Mouse (Mus musculus): ENCODE data around the gene Apbb2.

Apbb2 gene

GRCm38 (mm10) chr5:66384806-66385446, 233.7 kb downstream of the Apbb2 start:
- DNase-seq (ENCODE audit: low read depth, low spot score): peak; percentile 68

- no peak for DNase-seq (ENCODE audit: low read depth, low spot score)
Measured at GRCm38 (mm10) chr5:66384114-66384513, 234.5 kb downstream of the Apbb2 start.

- DNase-seq (ENCODE audit: low read depth, low spot score): no peak
Measured at GRCm38 (mm10) chr5:66382111-66382510, 236.5 kb downstream of the Apbb2 start.

GRCm38 (mm10) chr5:66378968-66379367, 239.6 kb downstream of the Apbb2 start:
- no peak for DNase-seq (ENCODE audit: low read depth, low spot score)

GRCm38 (mm10) chr5:66376589-66377270, 241.9 kb downstream of the Apbb2 start:
- DNase-seq (ENCODE audit: low read depth, low spot score): peak; percentile 69

- no peak for DNase-seq (ENCODE audit: low read depth, low spot score)
Measured at GRCm38 (mm10) chr5:66374413-66374812, 244.2 kb downstream of the Apbb2 start.

- no peak for DNase-seq (ENCODE audit: low read depth, low spot score)
Measured at GRCm38 (mm10) chr5:66373515-66374164, 244.9 kb downstream of the Apbb2 start.

- DNase-seq (ENCODE audit: low read depth, low spot score): peak; percentile 50
Measured at GRCm38 (mm10) chr5:66371131-66371530, 247.5 kb downstream of the Apbb2 start.

- DNase-seq (ENCODE audit: low read depth, low spot score): peak; percentile 74
Measured at GRCm38 (mm10) chr5:66368966-66369365, 249.6 kb downstream of the Apbb2 start.

- DNase-seq (ENCODE audit: low read depth, low spot score): no peak
Measured at GRCm38 (mm10) chr5:66367641-66368040, 250.9 kb downstream of the Apbb2 start.

GRCm38 (mm10) chr5:66363274-66364261, 255.0 kb downstream of the Apbb2 start:
- no peak for DNase-seq (ENCODE audit: low read depth, low spot score)

GRCm38 (mm10) chr5:66360739-66361138, 257.8 kb downstream of the Apbb2 start:
- no peak for DNase-seq (ENCODE audit: low read depth, low spot score)

- DNase-seq (ENCODE audit: low read depth, low spot score): peak; percentile 33
Measured at GRCm38 (mm10) chr5:66359742-66360423, 258.7 kb downstream of the Apbb2 start.

GRCm38 (mm10) chr5:66355147-66355546, 263.4 kb downstream of the Apbb2 start:
- peak; percentile 51 for DNase-seq (ENCODE audit: low read depth, low spot score)

- no peak for DNase-seq (ENCODE audit: low read depth, low spot score)
Measured at GRCm38 (mm10) chr5:66353876-66354275, 264.7 kb downstream of the Apbb2 start.

GRCm38 (mm10) chr5:66351836-66352390, 266.7 kb downstream of the Apbb2 start:
- peak; percentile 52 for DNase-seq (ENCODE audit: low read depth, low spot score)

GRCm38 (mm10) chr5:66351064-66351463, 267.5 kb downstream of the Apbb2 start:
- no peak for DNase-seq (ENCODE audit: low read depth, low spot score)

GRCm38 (mm10) chr5:66350611-66351010, 268.0 kb downstream of the Apbb2 start:
- no peak for DNase-seq (ENCODE audit: low read depth, low spot score)

- DNase-seq (ENCODE audit: low read depth, low spot score): no peak
Measured at GRCm38 (mm10) chr5:66348421-66348820, 270.2 kb downstream of the Apbb2 start.

- DNase-seq (ENCODE audit: low read depth, low spot score): no peak
Measured at GRCm38 (mm10) chr5:66346756-66347155, 271.8 kb downstream of the Apbb2 start.

- DNase-seq (ENCODE audit: low read depth, low spot score): no peak
Measured at GRCm38 (mm10) chr5:66345140-66345539, 273.4 kb downstream of the Apbb2 start.

Data from brain, adult 2 months (tissue).